Mouse (Mus musculus): ENCODE data around the gene Rgs9.

Gene Rgs9

DNA sequence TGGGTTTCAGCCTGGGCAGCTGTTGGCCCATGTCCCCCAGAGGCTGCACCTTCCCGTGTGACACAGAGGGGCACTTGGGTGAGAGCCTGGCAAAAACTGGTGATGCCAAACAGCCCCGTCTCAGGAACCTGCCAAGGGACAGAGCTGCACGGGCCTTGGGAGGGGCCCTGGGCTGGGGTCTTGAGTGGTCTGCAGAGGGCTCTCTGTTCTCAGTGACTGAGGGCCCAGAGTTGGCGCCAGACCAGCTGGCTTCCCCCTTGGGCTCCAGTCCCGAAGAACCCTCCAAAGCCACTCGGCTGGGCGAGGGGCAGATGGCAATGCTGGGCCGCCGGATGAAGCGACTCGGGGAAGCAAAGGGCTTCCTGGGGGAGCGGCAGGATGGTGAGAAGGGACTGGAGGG is 70.8 kb downstream of the Rgs9 start:
- TF ChIP-seq GATA4 (IDR thresholded peaks at IDR 0.05; ENCODE audit: insufficient replicate concordance, low read length), result no peak

- TF ChIP-seq GATA4 (IDR thresholded peaks at IDR 0.05; ENCODE audit: insufficient replicate concordance, low read length), result no peak
These were observed 76.5 kb downstream of the Rgs9 start for GRCm38 (mm10) chr11:109221209-109222007.

DNA sequence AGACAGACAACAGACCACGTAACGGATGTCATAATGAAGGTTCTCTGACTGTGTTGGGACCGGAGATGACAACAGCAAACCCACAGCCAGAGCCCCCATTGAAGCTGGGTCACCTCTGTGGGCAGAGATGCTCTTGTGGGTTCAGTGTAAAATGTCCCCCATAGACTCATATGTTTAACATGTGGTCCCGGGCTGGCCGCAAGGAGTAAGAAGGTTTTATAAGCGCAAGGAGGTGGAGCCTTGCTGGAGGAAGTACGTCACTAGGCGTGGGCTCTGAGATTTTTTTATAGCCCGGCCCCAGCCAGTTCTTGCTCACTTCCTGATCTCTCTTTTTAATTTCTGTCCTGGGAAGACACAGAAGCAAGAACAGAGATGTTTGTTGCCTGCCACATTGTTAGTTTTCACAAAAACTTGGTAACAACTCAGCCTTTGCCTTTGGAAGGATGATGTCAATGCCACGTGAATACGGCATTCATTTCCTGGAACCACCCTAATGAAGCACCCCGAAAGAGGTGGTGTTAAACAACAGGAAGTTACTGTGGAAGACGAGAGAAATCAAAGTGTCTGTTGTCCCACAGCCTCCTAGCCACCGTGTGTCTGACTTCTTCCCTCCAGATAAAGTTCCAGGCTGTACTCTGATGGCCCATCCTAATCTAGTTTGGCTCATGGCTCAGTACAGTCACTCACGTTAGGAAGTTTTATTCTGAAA is 79.1 kb downstream of the Rgs9 start:
- TF ChIP-seq GATA4 (IDR thresholded peaks at IDR 0.05; ENCODE audit: insufficient replicate concordance, low read length), result no peak

DNA sequence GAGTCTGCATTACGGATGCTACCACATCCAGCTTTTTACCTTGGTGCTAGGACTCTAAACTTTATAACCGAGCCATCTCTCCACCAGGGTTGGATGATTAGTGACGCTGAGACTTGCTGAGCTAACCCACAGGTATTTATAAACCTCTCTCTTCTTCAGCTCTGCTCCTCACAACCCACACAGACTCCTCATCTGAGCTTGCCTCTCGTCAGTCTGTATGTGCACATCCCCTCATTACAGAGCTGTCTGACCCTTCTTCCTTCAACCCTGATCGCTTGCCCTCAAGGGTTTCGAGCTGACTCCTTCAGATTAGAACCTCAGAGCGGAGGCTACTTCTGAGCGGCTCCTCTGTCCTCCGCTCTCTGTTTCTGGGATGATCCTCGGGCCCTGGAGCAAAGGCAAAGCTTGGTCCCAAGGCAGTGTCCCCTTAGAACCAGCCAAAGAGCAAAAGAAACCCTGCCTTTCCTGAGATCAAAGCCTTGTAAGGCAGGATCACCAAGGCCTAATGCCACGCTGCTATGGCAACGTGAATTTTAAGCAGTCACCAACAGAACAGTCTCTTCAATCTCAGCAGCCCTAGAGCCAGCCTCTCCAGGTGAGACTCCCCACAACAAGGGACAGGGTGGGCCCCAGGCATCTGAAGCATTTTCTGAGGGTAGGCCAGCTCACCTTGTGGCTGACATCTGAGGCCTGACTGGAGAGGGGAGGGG is 79.9 kb downstream of the Rgs9 start:
- TF ChIP-seq GATA4 (IDR thresholded peaks at IDR 0.05; ENCODE audit: insufficient replicate concordance, low read length), result no peak

GRCm38 (mm10) chr11:109210772-109211171 is 87.2 kb downstream of the Rgs9 start:
- TF ChIP-seq GATA4 (IDR thresholded peaks at IDR 0.05; ENCODE audit: insufficient replicate concordance, low read length), result no peak

GRCm38 (mm10) chr11:109210341-109210740 is 87.6 kb downstream of the Rgs9 start:
- TF ChIP-seq GATA4 (IDR thresholded peaks at IDR 0.05; ENCODE audit: insufficient replicate concordance, low read length), result no peak

- TF ChIP-seq GATA4 (IDR thresholded peaks at IDR 0.05; ENCODE audit: insufficient replicate concordance, low read length), result no peak
These were observed 91.2 kb downstream of the Rgs9 start for GRCm38 (mm10) chr11:109206732-109207131.

DNA sequence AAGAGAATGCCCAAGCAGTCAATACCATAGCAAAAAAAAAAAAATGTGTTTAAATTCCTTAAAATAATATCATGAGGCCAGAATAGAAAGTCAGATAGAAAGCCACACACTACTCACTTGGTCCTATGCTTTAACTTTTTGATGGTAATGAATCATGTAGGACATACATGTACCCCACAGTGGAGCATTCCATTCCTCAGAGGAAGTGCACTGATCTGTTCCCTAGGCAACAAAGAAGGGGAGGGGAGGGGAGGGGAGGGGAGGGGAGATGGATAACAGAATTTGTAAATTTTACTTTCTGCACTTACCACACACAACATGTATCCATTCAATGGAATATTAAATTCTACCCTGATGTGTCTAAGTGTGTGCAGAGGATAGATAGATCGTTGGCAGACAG is 91.9 kb downstream of the Rgs9 start:
- no peak for TF ChIP-seq GATA4 (IDR thresholded peaks at IDR 0.05; ENCODE audit: insufficient replicate concordance, low read length)

GRCm38 (mm10) chr11:109199612-109200293 is 98.2 kb downstream of the Rgs9 start:
- TF ChIP-seq GATA4 (IDR thresholded peaks at IDR 0.05; ENCODE audit: insufficient replicate concordance, low read length), result no peak

DNA sequence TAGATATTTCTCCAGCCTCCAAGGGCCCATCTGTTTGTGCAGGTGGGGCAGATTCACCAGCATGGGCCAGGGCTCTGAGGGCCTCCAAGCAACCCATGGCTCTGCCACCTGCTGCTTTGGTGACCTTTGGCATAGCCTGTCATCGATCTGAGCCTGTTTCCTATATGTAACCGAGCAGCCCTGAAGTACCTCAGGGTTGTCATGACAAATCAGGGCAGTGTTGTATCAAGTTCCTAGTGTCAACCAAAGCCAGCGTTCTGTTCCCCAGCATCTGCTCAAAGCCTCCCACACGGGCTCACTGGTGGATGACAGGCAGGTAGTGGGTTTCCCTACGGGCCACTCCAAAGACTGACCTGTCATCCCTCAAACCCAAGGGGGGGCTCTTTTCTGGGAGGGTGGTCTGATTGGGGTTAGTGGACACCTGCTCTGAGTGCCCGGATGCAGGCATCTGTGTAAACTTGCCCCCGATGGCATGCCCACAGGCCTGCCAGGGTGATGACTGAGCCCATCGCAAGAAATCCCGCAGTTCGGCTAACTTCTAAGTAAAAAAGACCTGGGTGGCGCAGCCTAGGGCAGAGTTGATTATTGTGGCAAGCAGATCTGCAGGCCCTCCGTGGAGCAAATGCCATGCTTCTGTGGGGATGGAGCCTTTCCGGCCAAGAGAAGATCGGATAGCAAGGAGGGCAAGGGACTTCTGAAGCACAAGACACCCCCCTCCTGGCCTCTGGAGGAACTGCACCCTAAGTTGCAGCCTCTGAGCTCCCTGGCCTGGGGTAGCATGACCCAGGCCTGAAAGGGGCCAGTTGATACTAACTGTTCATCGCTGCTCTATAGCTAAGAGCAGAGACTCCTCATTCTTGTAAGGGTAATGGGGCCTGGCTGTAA is 105.0 kb downstream of the Rgs9 start:
- TF ChIP-seq GATA4 (IDR thresholded peaks at IDR 0.05; ENCODE audit: insufficient replicate concordance, low read length), result no peak

GRCm38 (mm10) chr11:109188235-109188634 is 109.7 kb downstream of the Rgs9 start:
- no peak for TF ChIP-seq GATA4 (IDR thresholded peaks at IDR 0.05; ENCODE audit: insufficient replicate concordance, low read length)

- TF ChIP-seq GATA4 (IDR thresholded peaks at IDR 0.05; ENCODE audit: insufficient replicate concordance, low read length), result no peak
These were observed 110.2 kb downstream of the Rgs9 start for GRCm38 (mm10) chr11:109187631-109188184.

DNA sequence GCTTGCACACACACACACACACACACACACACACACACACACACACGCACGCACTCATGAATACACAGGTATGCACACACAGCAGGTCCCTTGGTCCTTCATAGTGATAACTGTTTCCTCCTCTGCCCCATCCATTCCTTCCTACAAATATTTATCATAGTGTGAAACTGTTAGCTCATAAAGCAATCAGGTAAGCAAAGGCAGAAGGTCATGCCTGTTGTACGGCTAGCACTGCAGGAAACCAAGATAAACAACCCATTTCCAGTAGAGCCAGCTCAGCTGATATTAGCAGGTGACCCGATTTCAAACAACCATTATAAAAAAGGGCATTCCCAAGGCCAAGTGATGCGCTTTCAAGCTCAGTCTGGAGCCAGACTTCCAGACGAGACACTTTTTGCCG is 116.8 kb downstream of the Rgs9 start:
- TF ChIP-seq GATA4 (IDR thresholded peaks at IDR 0.05; ENCODE audit: insufficient replicate concordance, low read length), result no peak

DNA sequence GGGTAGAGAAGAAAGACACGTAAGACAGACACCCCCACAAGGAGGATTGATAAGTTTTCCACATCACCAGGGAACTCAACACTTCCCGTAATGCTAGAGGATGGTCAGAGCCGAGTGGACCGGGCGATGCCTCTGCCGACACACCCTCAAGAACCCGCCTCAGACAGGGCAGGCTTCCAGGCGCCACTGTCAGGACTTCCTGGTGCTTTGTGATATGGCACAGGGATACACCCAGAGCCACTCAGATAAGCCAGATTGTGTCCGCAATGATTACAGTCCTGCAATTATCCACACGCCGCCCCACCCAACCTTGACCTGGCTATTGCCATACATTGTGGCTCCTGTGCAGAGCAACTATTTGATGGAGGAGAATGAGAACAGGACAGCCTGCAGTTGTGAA is 117.6 kb downstream of the Rgs9 start:
- TF ChIP-seq GATA4 (IDR thresholded peaks at IDR 0.05; ENCODE audit: insufficient replicate concordance, low read length), result peak; percentile 34; the same call in 1 of the 2 replicates

Measured in liver, adult (tissue).